Mouse (Mus musculus) lung, postnatal 10 days (tissue): Measurements from ENCODE around the gene Arnt2.
A peak's percentile ranks its signal among the peaks of the same experiment; 100 is the strongest.

Source experiments
- DNase-seq: peaks from one replicate; pipeline ENCODE4 v3.0.0; 2021

Arnt2 gene

GRCm38 (mm10) chr7:84396581-84396980 lies 13.4 kb downstream of the Arnt2 start:
- no peak for DNase-seq

DNA sequence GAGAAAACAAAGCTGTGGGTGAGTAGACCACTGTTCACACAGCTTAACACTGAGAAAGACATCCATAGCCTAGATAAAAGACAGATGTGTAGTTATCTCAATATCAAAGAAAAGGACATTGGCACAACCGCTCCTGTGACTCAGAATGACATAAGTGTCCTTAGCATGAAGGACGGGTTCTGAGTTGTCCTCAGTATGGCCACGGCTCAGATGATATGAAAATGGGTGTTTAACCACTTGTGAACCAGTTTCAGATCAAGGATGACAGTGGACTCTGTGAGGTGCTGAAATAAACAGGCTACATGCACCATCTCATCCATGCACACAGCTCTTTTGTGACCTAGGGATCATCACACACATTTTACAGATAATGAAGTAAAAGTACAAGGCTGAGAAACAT lies 22.1 kb downstream of the Arnt2 start:
- DNase-seq = no peak

- DNase-seq = no peak
These were observed 23.5 kb downstream of the Arnt2 start for GRCm38 (mm10) chr7:84386472-84386871.

- DNase-seq = no peak
These were observed 25.2 kb downstream of the Arnt2 start for GRCm38 (mm10) chr7:84384778-84385177.

GRCm38 (mm10) chr7:84384086-84384485 lies 25.9 kb downstream of the Arnt2 start:
- no peak for DNase-seq

DNA sequence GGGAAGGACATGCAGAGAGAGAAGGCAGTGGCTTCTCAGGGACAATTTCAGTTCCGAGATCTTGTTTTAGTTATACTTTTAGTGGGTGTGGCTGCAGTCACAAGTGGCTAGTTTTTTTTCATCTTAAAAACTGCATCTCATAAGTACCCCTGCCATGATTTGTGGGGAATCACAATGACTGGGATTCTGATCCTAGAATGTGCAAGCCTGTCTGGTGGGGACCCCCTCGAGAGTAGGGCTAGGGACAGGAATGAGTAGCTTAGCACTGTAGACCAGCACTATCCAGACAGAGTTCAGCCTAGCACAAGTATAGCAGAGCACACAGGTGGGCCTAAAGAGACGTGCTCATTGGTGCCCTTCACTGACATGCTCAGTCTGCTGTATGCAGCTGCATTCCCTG lies 27.6 kb downstream of the Arnt2 start:
- no peak for DNase-seq

GRCm38 (mm10) chr7:84380810-84381209 lies 29.2 kb downstream of the Arnt2 start:
- DNase-seq = no peak

- no peak for DNase-seq
These were observed 32.6 kb downstream of the Arnt2 start for GRCm38 (mm10) chr7:84377330-84377729.

- DNase-seq = no peak
These were observed 36.3 kb downstream of the Arnt2 start for GRCm38 (mm10) chr7:84373691-84374090.

GRCm38 (mm10) chr7:84372871-84373270 lies 37.1 kb downstream of the Arnt2 start:
- DNase-seq = no peak

DNA sequence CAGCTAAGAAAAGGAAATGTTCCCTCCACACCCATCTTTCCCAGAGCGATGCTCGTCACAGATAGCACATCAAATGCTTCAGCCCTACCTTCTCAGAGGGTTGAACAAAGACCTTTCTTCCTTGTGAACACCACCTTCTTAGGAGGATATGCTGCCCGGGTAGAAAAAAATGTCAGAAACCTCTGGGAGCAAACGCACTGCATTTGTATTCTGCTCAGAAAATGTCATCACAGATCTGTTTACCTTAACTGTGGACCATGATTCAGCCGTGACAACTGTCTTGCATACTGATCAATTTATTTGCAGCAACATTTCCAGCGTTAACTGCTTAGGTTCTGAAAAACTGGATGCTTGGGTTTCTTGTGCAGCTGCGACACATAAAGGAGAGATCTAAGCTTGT lies 37.7 kb downstream of the Arnt2 start:
- no peak for DNase-seq

DNA sequence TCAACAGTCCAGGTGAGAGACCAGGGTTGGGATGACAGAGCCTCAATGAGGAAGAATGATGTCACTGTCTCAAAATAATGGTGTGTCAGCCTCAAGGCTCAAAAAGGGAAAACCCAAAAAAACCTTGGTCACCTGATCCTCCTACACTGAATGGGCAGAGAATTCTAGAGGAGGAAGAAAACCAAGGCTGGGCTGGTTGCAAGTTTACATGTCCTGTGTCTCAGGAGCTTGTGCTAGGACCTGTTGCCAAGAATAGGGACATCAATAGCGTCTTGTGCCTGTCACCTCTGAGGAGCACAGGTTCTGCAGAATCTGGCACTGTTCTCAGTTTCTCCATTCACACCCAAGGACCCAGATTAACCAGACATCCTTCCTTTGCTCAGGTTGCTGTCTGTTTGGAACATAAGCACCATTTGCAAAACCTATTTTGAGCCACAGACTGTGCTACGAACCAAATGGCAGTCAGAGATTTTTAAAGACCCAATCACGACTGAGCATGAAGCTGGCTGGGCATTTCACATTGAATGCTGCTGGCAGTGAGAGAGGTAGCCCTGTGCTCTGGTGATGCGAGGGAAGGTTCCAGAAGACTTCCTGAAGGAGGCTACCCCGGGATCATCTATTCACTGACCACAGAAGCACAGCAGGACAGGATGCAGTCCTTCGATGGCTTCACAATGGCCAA lies 38.9 kb downstream of the Arnt2 start:
- no peak for DNase-seq

- no peak for DNase-seq
These were observed 43.7 kb downstream of the Arnt2 start for GRCm38 (mm10) chr7:84366251-84366650.

DNA sequence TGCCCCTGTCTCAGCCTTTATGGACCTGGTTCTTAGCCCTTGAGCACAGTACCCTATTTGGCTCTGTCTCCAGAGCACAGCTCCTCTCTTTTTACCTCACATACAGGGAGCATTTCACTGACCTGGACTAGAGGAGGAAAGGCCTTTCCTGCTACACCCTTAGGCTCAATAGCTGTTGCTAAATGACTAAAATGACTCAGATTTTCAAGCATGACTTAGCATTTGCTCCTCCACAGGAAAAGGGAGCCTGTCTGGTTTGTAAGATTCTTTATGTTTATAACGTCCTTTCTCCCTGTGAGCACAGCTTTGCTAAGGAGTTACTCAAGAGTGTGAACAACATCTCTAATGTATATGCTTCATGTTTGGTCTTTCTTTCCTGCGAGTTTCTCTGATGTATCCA lies 47.3 kb downstream of the Arnt2 start:
- no peak for DNase-seq

DNA sequence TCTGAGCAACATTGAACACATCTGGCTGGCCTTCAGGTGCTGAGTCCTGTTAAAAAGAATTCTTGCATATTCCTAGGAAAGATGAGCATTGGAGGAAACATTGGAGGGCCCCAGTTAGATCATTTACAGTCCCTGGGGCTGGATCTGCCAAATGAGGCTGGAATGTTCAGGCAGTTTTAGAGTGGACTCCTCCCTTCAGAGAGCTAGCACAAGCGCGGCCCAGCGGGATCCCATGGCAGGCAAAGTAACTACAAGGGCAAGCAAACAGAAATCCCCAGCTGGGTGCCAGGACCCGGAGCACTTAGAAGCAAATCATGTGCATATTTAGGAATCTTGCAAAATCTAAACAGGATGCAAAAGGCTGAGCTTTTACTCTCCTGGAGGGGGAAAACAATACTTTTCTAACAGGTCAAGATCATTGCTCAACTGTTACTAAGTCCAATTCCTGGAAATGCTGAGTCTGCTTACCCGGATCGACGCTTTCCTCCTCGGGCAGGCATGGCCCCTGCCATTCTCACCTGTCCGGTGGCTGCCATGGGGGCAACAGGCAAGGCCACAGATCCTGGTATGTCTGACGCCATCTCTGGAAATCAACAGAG lies 48.8 kb downstream of the Arnt2 start:
- peak; percentile 34 for DNase-seq

- DNase-seq = no peak
These were observed 51.5 kb downstream of the Arnt2 start for GRCm38 (mm10) chr7:84358426-84358825.

DNA sequence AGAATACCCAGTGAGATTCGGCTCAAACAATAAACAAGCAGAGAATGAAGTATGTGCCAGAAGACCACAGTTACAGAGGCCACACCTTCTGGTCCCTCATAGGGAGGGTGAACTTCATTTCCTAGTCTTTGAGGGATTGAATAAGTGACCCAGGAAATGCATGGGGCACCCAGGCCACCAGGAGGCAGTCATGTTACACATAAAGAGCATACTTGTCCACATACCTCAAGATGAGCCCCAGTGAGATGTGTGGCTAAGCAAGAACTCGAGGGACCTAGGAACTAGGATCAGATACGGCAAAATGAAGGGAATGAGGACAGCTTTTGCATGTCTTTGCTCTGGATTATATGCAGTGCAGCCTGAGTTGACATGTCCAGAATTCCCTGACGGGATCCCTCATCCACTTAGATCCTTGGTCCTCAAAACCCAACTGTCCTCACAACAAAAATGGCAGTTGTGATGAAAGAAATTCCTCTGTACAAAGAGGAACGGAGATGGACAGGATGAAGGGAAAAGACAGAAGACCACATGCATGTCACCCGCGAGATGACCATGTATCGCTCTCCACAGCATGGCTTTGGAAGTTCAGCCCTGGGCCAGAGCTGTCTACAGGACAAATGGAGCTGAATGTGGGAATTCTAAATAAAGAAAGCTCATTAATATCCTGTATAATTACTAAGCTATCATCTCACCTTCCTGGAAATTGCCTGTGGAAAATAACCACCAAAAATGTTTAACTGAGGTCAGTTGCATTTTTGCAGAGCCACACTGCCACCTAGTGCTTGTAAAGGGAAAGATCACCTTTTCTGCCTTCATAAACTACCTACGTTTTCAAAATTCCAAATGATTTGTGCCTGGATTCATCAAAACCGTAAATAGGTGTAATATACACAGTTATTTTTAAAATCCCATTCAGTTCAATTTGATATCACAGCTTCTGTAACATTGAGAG lies 54.1 kb downstream of the Arnt2 start:
- peak; percentile 85 for DNase-seq

DNA sequence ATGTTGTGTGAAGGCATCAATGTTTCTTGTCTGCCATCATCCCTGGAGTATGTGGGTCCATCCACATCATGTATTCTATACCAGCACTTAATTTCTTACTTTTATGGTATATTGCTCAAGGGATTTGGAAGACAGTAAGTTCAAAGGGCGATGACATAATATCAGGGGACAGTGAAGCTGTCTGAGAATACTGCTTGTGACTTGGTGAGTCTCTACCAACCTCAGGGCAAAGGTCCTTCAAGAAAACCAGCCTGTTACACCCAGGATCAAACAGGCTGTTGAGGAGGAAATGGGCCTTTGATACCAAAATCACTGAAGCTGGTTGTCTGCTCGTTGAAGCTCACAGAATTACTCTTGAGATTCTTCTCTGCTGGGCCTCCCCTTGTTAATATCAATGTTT lies 55.1 kb downstream of the Arnt2 start:
- no peak for DNase-seq

- no peak for DNase-seq
These were observed 59.4 kb downstream of the Arnt2 start for GRCm38 (mm10) chr7:84350529-84350928.

DNA sequence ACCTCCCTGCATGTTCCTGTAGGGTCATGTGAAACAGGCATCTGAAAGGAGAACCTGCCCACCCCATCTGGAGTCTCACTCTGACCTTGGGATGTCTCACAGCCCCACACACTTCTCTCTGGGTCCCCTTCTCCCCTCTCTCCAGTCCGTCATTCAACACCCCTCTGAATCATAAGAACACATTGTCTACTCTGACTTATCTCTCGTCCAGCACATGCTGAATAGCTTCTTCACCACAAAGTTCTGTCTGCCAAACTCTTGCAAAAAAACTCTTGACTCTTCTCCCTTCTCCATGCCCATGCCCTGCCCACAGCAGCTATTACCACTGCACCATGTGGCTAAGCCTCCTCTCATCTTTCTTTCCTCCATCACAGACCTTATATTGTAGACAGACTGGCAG lies 60.0 kb downstream of the Arnt2 start:
- no peak for DNase-seq

GRCm38 (mm10) chr7:84348145-84348911 lies 61.6 kb downstream of the Arnt2 start:
- DNase-seq = no peak

DNA sequence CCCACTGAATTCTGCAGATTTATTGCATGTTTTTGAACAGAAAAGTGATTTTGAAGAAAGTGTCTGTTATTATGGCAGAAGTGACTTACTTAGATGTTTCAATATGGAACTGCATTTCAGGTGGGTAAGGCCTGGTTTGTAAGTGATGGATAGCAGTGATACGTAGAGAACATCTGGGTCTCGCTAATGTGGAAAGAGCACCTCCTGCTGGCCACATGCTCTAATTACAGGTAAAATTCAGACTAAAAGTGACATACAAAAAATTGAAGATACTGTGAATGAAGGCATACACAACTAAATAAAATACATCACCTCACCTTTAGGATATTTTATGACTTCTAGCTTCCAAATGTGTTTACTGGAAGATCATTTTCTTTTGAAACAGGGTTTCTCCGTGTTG lies 66.8 kb downstream of the Arnt2 start:
- no peak for DNase-seq

- no peak for DNase-seq
These were observed 69.0 kb downstream of the Arnt2 start for GRCm38 (mm10) chr7:84341001-84341400.
